Mouse (Mus musculus) CH12.LX (cell line): Measurements from ENCODE around the gene Slc24a3.

Source experiments
- CTCF ChIP-seq, 2 experiments: IDR thresholded peaks in 1 of 2; conservative IDR thresholded peaks in 1 of 2; 2 replicates each; pipeline ENCODE4 v1.5.1; 2011 to 2012; ENCODE audit warnings: low read depth in 2 of 2, low read length in 2 of 2, improper control_type of control experiment in 1 of 2, inconsistent platforms in 1 of 2, mild to moderate bottlenecking in 1 of 2, moderate library complexity in 1 of 2
- HCFC1 ChIP-seq: IDR thresholded peaks from 2 replicates; pipeline ENCODE4 v1.6.1; 2012; ENCODE audit warnings: low read depth, mild to moderate bottlenecking, inconsistent platforms, low read length, improper control_type of control experiment
- NELFE ChIP-seq: IDR thresholded peaks from 2 replicates; pipeline ENCODE4 v1.6.1; 2011; ENCODE audit warnings: low read depth, low read length, improper control_type of control experiment
- POLR2A ChIP-seq: IDR thresholded peaks from 2 replicates; pipeline ENCODE4 v1.6.1; 2011; ENCODE audit warnings: low read depth, mild to moderate bottlenecking, improper control_type of control experiment, low read length
- SIN3A ChIP-seq: IDR thresholded peaks from 2 replicates; pipeline ENCODE4 v1.6.1; 2012; ENCODE audit warnings: low read length, improper control_type of control experiment, inconsistent platforms
- ZKSCAN1 ChIP-seq: IDR thresholded peaks from 2 replicates; pipeline ENCODE4 v1.6.1; 2012; ENCODE audit warnings: low read depth, inconsistent platforms, low read length, improper control_type of control experiment, borderline replicate concordance

DNA sequence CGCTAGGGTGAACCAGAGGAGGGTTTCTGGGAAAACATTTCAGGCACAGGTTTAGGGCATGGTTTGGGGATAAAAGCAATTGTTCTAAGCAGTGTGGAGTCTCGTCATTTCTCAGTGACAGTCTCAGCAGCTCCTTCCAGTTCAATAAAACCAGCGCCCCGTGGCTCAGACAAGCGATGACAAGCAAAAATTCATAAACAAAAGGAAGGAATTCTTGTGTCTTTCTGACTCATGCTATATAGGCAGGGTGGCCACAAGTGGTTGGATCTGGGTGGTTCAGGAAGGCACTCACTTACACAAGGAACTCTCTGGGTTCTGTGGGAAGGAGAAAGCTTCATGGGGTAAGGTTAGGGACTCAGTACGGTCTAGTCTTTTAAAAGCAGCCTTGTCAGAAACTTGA is 51.7 kb downstream of the Slc24a3 start:
- TF ChIP-seq NELFE, result no peak
- TF ChIP-seq SIN3A, result no peak
- TF ChIP-seq POLR2A, result no peak
- no peak for TF ChIP-seq HCFC1
- TF ChIP-seq CTCF (conservative IDR thresholded peaks at IDR 0.05 in 1 of 2, IDR thresholded peaks at IDR 0.05 in 1 of 2; ENCODE audit: low read depth in 2 of 2, low read length in 2 of 2), result no peak
- no peak for TF ChIP-seq ZKSCAN1
